Mouse (Mus musculus) stomach, embryonic 15.5 days (tissue): ENCODE results near the gene Ints13. TPM values are rescaled to one million over a fixed set of nuclear protein-coding genes. Genes with fewer than 3 reads are reported as not detected.

Experiments used
- polyA plus RNA-seq: library from polyadenylated mRNA; unstranded; fragments of >200 nt; fragmentation: Nextera tagmentation; extraction: Ambion mirVana; gene quantifications from 2 replicates; pipeline ENCODE4 v1.2.1, GENCODE M21; 2015

Gene Ints13
- polyA plus RNA-seq, 1 experiment from 2014 or later, result 53.8 TPM

Other genes with a start within 250 kb of the Ints13 start
- gene Itpr2, start 75.6 kb downstream of the Ints13 start, polyA plus RNA-seq, result 12.2 and 15.8 TPM in 2 replicates
- gene Fgfr1op2, start 632 bp downstream of the Ints13 start, polyA plus RNA-seq, result 98.5 and 101 TPM in 2 replicates
- 133 and 140 TPM in 2 replicates for gene Med21, start 64.7 kb upstream of the Ints13 start, polyA plus RNA-seq
- 31.7 and 36.1 TPM in 2 replicates for gene Tm7sf3, start 65.0 kb upstream of the Ints13 start, polyA plus RNA-seq
- gene Stk38l, start 147.2 kb upstream of the Ints13 start, polyA plus RNA-seq, result 20.6 and 21.3 TPM in 2 replicates
- gene Arntl2, start 218.2 kb upstream of the Ints13 start, polyA plus RNA-seq, result 8.2 and 8.4 TPM in 2 replicates